Mouse (Mus musculus) liver, embryonic 15.5 days (tissue): ENCODE data around the gene Pfdn2. TPM values are rescaled to one million over a fixed set of nuclear protein-coding genes. Genes with fewer than 3 reads are reported as not detected.

Experiments
- ATAC-seq: fragments of 200-750 bp; cut with Nextera tagmentation; 2 replicates; pipeline ENCODE4 v1.8.0; 2017; ENCODE audit warnings: moderate number of reproducible peaks, mild to moderate bottlenecking, moderate library complexity; ENCODE audit not compliant: insufficient read depth
- H3K27ac ChIP-seq: fragments of 300-500 bp; sonication (generic); replicated peaks from 2 replicates; pipeline ENCODE4 v1.5.1; 2015; ENCODE audit warnings: mild to moderate bottlenecking, inconsistent platforms
- H3K27me3 ChIP-seq: fragments of 300-500 bp; sonication (generic); 2 replicates; pipeline ENCODE4 v1.6.1; 2015; ENCODE audit warnings: mild to moderate bottlenecking, inconsistent platforms
- H3K36me3 ChIP-seq: fragments of 300-500 bp; sonication (generic); replicated peaks from 2 replicates; pipeline ENCODE4 v1.6.1; 2015; ENCODE audit warnings: moderate library complexity, mild to moderate bottlenecking, inconsistent platforms
- H3K4me1 ChIP-seq: fragments of 300-500 bp; sonication (generic); replicated peaks from 2 replicates; pipeline ENCODE4 v1.6.1; 2015; ENCODE audit warnings: inconsistent platforms
- H3K4me2 ChIP-seq: fragments of 300-500 bp; sonication (generic); 2 replicates; pipeline ENCODE4 v1.6.1; 2015; ENCODE audit warnings: moderate library complexity, mild to moderate bottlenecking, inconsistent platforms
- H3K4me3 ChIP-seq: fragments of 300-500 bp; sonication (generic); replicated peaks from 2 replicates; pipeline ENCODE4 v1.5.1; 2015; ENCODE audit warnings: mild to moderate bottlenecking, inconsistent platforms
- H3K9ac ChIP-seq: fragments of 300-500 bp; sonication (generic); 2 replicates; pipeline ENCODE4 v1.6.1; 2015; ENCODE audit warnings: moderate library complexity, mild to moderate bottlenecking, inconsistent platforms
- H3K9me3 ChIP-seq: fragments of 300-500 bp; sonication (generic); replicated peaks from 2 replicates; pipeline ENCODE4 v1.6.1; 2016; ENCODE audit warnings: inconsistent platforms
- WGBS: fragments of 180-500 bp; shearing (Covaris S2); methylation state at CpG from one replicate; pipeline ENCODE4 v1.1.7; 2015; ENCODE audit warnings: mixed read lengths; ENCODE audit not compliant: insufficient replicate concordance; 5-methylcytosine and 5-hydroxymethylcytosine counted together
- polyA plus RNA-seq: library from polyadenylated mRNA; unstranded; fragments of >200 nt; fragmentation: Nextera tagmentation; extraction: Ambion mirVana; gene quantifications from 2 replicates; pipeline ENCODE4 v1.2.1, GENCODE M21; 2015

The Pfdn2 gene
- polyA plus RNA-seq, 1 experiment from 2014 or later = 37.5 TPM

GRCm38 (mm10) chr1:171379935-171380599, 34.6 kb downstream of the Pfdn2 start:
- H3K4me3 ChIP-seq = 0 out of 2 replicates have a peak overlapping the region, but pooled peaks have one; percentile 16
- ATAC-seq = no peak
- 6% methylated on average over 31 of the region's 31 CpGs for WGBS
- peaks cover 35% of the 10 kb centered on the region for H3K27me3 ChIP-seq
- H3K9me3 ChIP-seq = no peaks in the 10 kb centered on the region
- no peak overlapping the region for H3K9ac ChIP-seq
- H3K27ac ChIP-seq = no peak overlapping the region
- peaks cover 15% of the 10 kb centered on the region for H3K4me1 ChIP-seq
- no peaks in the 10 kb centered on the region for H3K36me3 ChIP-seq
- peak overlapping the region; percentile 39 for H3K4me2 ChIP-seq

- no peaks in the 10 kb centered on the region for H3K36me3 ChIP-seq
- no peak for ATAC-seq
- H3K4me2 ChIP-seq = no peak overlapping the region
- H3K27me3 ChIP-seq = peaks cover 35% of the 10 kb centered on the region
- WGBS = 60% methylated on average over 11 of the region's 11 CpGs
- no peak overlapping the region for H3K9ac ChIP-seq
- no peaks in the 10 kb centered on the region for H3K9me3 ChIP-seq
- no peak overlapping the region for H3K27ac ChIP-seq
- H3K4me1 ChIP-seq = peaks cover 11% of the 10 kb centered on the region
- no peak overlapping the region for H3K4me3 ChIP-seq
These were observed 36.7 kb downstream of the Pfdn2 start for GRCm38 (mm10) chr1:171382096-171382620.

DNA sequence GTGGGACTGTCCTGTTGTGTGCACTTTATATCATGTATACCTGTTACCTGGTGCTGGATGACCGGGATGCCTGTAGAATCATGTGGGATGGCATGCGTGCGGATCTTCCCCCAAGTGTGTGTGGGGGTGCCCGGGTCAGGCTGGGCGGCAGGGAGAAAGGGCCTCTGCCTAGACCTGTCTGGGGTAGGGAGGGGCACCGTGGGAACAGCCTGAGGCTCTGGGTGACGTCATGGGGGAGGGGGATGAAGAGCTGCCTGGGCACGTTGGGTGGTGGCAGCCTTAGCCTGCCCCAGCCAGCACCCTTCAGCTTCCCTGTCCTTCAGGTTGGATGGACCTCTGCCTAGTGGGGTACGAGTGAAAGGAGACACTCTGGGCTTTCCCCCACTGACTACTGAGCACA, 38.9 kb downstream of the Pfdn2 start:
- 57% methylated on average over 9 of the region's 9 CpGs for WGBS
- H3K9me3 ChIP-seq = no peaks in the 10 kb centered on the region
- H3K36me3 ChIP-seq = no peaks in the 10 kb centered on the region
- no peak overlapping the region for H3K4me3 ChIP-seq
- H3K27ac ChIP-seq = no peak overlapping the region
- no peak overlapping the region for H3K4me2 ChIP-seq
- H3K27me3 ChIP-seq = peaks cover 27% of the 10 kb centered on the region
- H3K9ac ChIP-seq = no peak overlapping the region
- no peak for ATAC-seq
- H3K4me1 ChIP-seq = peaks cover 22% of the 10 kb centered on the region

- Histone ChIP-seq H3K27me3 (peaks cover 19% of the 10 kb centered on the region), H3K4me1 (peaks cover 15% of the 10 kb centered on the region), H3K4me2 (no peak overlapping the region), H3K27ac (no peak overlapping the region), H3K9me3 (no peaks in the 10 kb centered on the region), H3K36me3 (no peaks in the 10 kb centered on the region), H3K9ac (no peak overlapping the region), H3K4me3 (no peak overlapping the region)
- WGBS = 55% methylated on average over 9 of the region's 9 CpGs
- no peak for ATAC-seq
These were observed 39.7 kb downstream of the Pfdn2 start for GRCm38 (mm10) chr1:171385171-171385570.

DNA sequence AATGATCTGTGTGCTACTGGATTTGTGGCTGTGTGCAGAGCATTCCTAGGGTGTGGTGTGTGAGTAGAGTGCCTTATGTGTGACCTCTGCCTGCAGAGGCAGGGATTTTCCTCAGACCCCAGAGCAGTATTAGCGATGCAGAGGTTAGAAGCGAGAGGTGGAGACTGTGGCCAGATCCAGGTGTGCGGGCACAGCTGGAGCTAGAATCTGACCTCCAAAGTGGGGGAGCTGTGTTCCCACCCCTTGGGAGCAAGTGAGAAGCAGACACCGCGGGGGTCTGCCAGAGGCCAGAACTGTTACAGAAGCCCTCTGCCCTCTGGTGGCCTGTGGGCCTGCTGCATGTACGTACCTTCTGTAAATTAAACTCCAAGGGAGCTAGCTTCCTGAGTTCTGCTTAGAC, 41.6 kb downstream of the Pfdn2 start:
- no peak for ATAC-seq
- WGBS = 43% methylated on average over 6 of the region's 6 CpGs
- Histone ChIP-seq H3K4me1 (peaks cover 16% of the 10 kb centered on the region), H3K4me3 (no peak overlapping the region), H3K27ac (no peak overlapping the region), H3K36me3 (no peaks in the 10 kb centered on the region), H3K4me2 (no peak overlapping the region), H3K27me3 (peaks cover 9% of the 10 kb centered on the region; the same call in 1 of the 2 replicates), H3K9me3 (no peaks in the 10 kb centered on the region), H3K9ac (no peak overlapping the region)

- peak within 1 kb of the TSS; percentile 72 for H3K27ac ChIP-seq
- H3K4me2 ChIP-seq = peak within 1 kb of the TSS; percentile 58
- peak; percentile 62 for ATAC-seq
- H3K9me3 ChIP-seq = no peaks in the 10 kb centered on the region
- no peak within 1 kb of the TSS for H3K9ac ChIP-seq
- H3K36me3 ChIP-seq = no peaks in the 10 kb centered on the region
- WGBS = 20% methylated on average over 15 of the region's 15 CpGs
- H3K4me3 ChIP-seq = peak within 1 kb of the TSS; percentile 47
- peaks cover 2% of the 10 kb centered on the region; the same call in 1 of the 2 replicates for H3K27me3 ChIP-seq
- H3K4me1 ChIP-seq = peaks cover 16% of the 10 kb centered on the region
These were observed 43.1 kb downstream of the Pfdn2 start, which contains the start of gene Arhgap30 for GRCm38 (mm10) chr1:171388376-171389102. Gene Arhgap30 (plus strand): TSS chr1:171388954.

DNA sequence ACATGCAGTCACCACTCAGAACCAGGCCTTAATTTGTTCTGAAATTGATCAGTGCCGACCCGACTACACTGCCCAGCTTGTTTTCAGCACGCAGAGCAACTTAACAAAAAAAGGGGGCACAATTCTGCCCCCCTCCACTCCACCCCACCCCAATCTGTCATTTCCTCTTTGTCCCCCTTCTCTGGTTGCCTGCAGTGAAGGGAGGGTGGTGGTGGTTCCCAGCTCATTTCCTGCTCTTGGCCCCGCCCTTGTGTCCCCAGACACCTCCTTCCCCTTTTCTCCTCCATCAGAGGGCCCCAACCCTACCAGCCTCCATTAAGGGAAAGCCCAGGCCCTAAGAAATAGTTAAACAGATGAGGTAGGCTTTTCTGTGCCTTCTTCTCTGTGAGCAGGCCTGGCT, 44.6 kb downstream of the Pfdn2 start:
- ATAC-seq = peak; percentile 37
- Histone ChIP-seq H3K27me3 (no peaks in the 10 kb centered on the region), H3K9ac (no peak overlapping the region), H3K4me3 (peak overlapping the region; percentile 47), H3K36me3 (no peaks in the 10 kb centered on the region), H3K4me1 (peaks cover 16% of the 10 kb centered on the region), H3K9me3 (no peaks in the 10 kb centered on the region), H3K4me2 (peak overlapping the region; percentile 58), H3K27ac (0 out of 2 replicates have a peak overlapping the region, but pooled peaks have one; percentile 72)
- 9% methylated on average over 4 of the region's 4 CpGs for WGBS

- H3K27me3 ChIP-seq = no peaks in the 10 kb centered on the region
- ATAC-seq = no peak
- H3K27ac ChIP-seq = no peak overlapping the region
- no peaks in the 10 kb centered on the region for H3K4me1 ChIP-seq
- no peak overlapping the region for H3K9ac ChIP-seq
- no peaks in the 10 kb centered on the region for H3K9me3 ChIP-seq
- 76% methylated on average over 4 of the region's 4 CpGs for WGBS
- H3K36me3 ChIP-seq = no peaks in the 10 kb centered on the region
- no peak overlapping the region for H3K4me3 ChIP-seq
- no peak overlapping the region for H3K4me2 ChIP-seq
These were observed 56.4 kb downstream of the Pfdn2 start for GRCm38 (mm10) chr1:171401821-171402220.

DNA sequence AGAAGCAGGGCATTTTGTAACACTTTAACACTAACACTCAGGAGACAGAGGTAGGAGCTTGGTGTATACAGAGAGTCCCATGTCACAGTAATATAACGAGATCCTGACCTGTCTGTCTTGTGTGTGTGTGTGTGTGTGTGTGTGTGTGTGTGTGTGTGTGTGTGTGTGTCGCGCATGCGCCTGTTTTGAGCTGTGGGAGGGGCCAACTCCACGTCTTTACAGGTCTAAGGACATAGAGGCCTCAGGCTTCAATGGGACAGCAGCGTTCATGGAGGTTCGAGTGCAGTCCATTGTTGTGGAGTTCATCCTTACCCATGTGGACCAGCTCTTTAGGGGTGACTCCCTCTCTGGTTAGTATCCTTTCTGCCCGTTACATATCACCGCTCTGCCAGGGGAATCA, 57.5 kb downstream of the Pfdn2 start:
- H3K4me3 ChIP-seq = no peak overlapping the region
- no peak overlapping the region for H3K4me2 ChIP-seq
- H3K9me3 ChIP-seq = no peaks in the 10 kb centered on the region
- H3K27me3 ChIP-seq = no peaks in the 10 kb centered on the region
- H3K9ac ChIP-seq = no peak overlapping the region
- 73% methylated on average over 9 of the region's 9 CpGs for WGBS
- no peaks in the 10 kb centered on the region for H3K4me1 ChIP-seq
- 0 out of 2 replicates have a peak, but pooled peaks cover 7% of the 10 kb centered on the region for H3K36me3 ChIP-seq
- no peak for ATAC-seq
- H3K27ac ChIP-seq = no peak overlapping the region

GRCm38 (mm10) chr1:171407263-171407662, 61.8 kb downstream of the Pfdn2 start:
- no peak for ATAC-seq
- Histone ChIP-seq H3K36me3 (0 out of 2 replicates have a peak, but pooled peaks cover 7% of the 10 kb centered on the region), H3K27me3 (peaks cover 11% of the 10 kb centered on the region; the same call in 1 of the 2 replicates), H3K9me3 (no peaks in the 10 kb centered on the region), H3K4me1 (no peaks in the 10 kb centered on the region), H3K4me2 (no peak overlapping the region), H3K4me3 (no peak overlapping the region), H3K9ac (no peak overlapping the region), H3K27ac (no peak overlapping the region)
- 57% methylated on average over 5 of the region's 5 CpGs for WGBS
